Comparison of ENCODE assay signal across 21 mouse cellular contexts in genomic region chr9:77954981-77955380, GRCm38 (mm10). TPM values are rescaled to one million over a fixed set of nuclear protein-coding genes. Genes with fewer than 3 reads are reported as not detected.
A peak's percentile ranks its signal among the peaks of the same experiment; 100 is the strongest.
DNase-seq lines count a peak whose midpoint lies in the region; ATAC-seq and TF ChIP-seq lines count a peak whose summit lies in the region.
"Had no signal": no experiment of that assay in that cellular context is flagged by ENCODE, and none has a peak within 500 bp of the region (broad histone marks: within the 10 kb centered on the region; RNA-seq: fewer than 3 reads in every experiment).

No protein-coding gene starts in this region.

- ATAC-seq in heart, embryonic 12.5 days (ENCODE audit: insufficient number of reproducible peaks, low FRiP score) = no peak
- ATAC-seq in lung, embryonic 14.5 days (ENCODE audit: insufficient read depth) = no peak
- ATAC-seq: forebrain, embryonic 14.5 days; hindbrain, postnatal 0 days; intestine, postnatal 0 days had no signal

- H3K27ac ChIP-seq in heart, embryonic 12.5 days (ENCODE audit: poor library complexity, severe bottlenecking) = no peak overlapping the region
- H3K27ac ChIP-seq in lung, embryonic 14.5 days (ENCODE audit: low read depth) = 0 out of 2 replicates have a peak overlapping the region, but pooled peaks have one; percentile 12
- H3K27ac ChIP-seq: embryonic facial prominence, embryonic 12.5 days; heart, embryonic 15.5 days; hindbrain, embryonic 10.5 days; hindbrain, postnatal 0 days; left cerebral cortex, adult 2 months; liver, embryonic 13.5 days had no signal

- no peak for TF ChIP-seq CTCF in lung, embryonic 14.5 days (IDR thresholded peaks at IDR 0.05; ENCODE audit: low read depth)

- H3K4me2 ChIP-seq in heart, embryonic 12.5 days = no peak overlapping the region
- no peak overlapping the region for H3K4me2 ChIP-seq in lung, embryonic 14.5 days
- H3K4me2 ChIP-seq: embryonic facial prominence, embryonic 12.5 days; heart, embryonic 15.5 days; liver, embryonic 13.5 days had no signal

- H3K4me3 ChIP-seq in heart, embryonic 12.5 days = no peak overlapping the region
- H3K4me3 ChIP-seq in lung, embryonic 14.5 days (ENCODE audit: low read depth, low read length) = no peak overlapping the region
- H3K4me3 ChIP-seq: embryonic facial prominence, embryonic 12.5 days; heart, embryonic 15.5 days; hindbrain, embryonic 10.5 days; left cerebral cortex, adult 2 months; liver, embryonic 13.5 days had no signal

- peaks cover 22% of the 10 kb centered on the region; the same call in 1 of the 2 replicates for H3K36me3 ChIP-seq in heart, embryonic 12.5 days
- peaks cover 14% of the 10 kb centered on the region; the same call in 1 of the 2 replicates for H3K36me3 ChIP-seq in lung, embryonic 14.5 days (ENCODE audit: insufficient read depth)

- H3K9ac ChIP-seq in heart, embryonic 12.5 days = 0 out of 2 replicates have a peak overlapping the region, but pooled peaks have one; percentile 6
- H3K9ac ChIP-seq in lung, embryonic 14.5 days = no peak overlapping the region
- H3K9ac ChIP-seq: embryonic facial prominence, embryonic 12.5 days; heart, embryonic 15.5 days; liver, embryonic 13.5 days had no signal

- 79% methylated on average over 3 of the region's 3 CpGs for WGBS in heart, embryonic 12.5 days
- WGBS in lung, embryonic 14.5 days = 74% methylated on average over 3 of the region's 3 CpGs

- DNase-seq in adrenal gland, postnatal 10 days = peak; percentile 46
- DNase-seq in adrenal gland, postnatal 4 days (ENCODE audit: low spot score in 2 of 2) = no peak
- DNase-seq in heart, postnatal 25 days (ENCODE audit: low spot score) = no peak
- DNase-seq in lung, embryonic 14.5 days = no peak
- no peak for DNase-seq in lung, postnatal 25 days (ENCODE audit: low spot score)
- peak; percentile 64 for DNase-seq in R1 (ENCODE audit: low read depth, low spot score)
- no peak for DNase-seq in right cerebral cortex, postnatal 14 days
- DNase-seq: cerebellum, adult 9-11 months; kidney, postnatal 14 days; left cerebral cortex, postnatal 4 days; liver, embryonic 13.5 days; right cerebral cortex, postnatal 25 days; thymus, adult 2 months had no signal

- peaks cover 43% of the 10 kb centered on the region for H3K4me1 ChIP-seq in heart, embryonic 12.5 days (replicated peaks)
- 0 out of 2 replicates have a peak, but pooled peaks cover under 1% of the 10 kb centered on the region for H3K4me1 ChIP-seq in lung, embryonic 14.5 days (ENCODE audit: insufficient read depth)

- no peaks in the 10 kb centered on the region for H3K27me3 ChIP-seq in heart, embryonic 12.5 days (replicated peaks)
- no peaks in the 10 kb centered on the region for H3K27me3 ChIP-seq in lung, embryonic 14.5 days (ENCODE audit: insufficient read depth, low read length)
- H3K27me3 ChIP-seq: embryonic facial prominence, embryonic 12.5 days; heart, embryonic 15.5 days; liver, embryonic 13.5 days had no signal

- no peaks in the 10 kb centered on the region for H3K9me3 ChIP-seq in heart, embryonic 12.5 days (replicated peaks)
- no peaks in the 10 kb centered on the region for H3K9me3 ChIP-seq in lung, embryonic 14.5 days (ENCODE audit: low read depth, low read length)
- H3K9me3 ChIP-seq: embryonic facial prominence, embryonic 12.5 days; heart, embryonic 15.5 days; hindbrain, embryonic 10.5 days; liver, embryonic 13.5 days had no signal

- intact Hi-C loops in heart, postnatal 25 days (cut with DNase I) = no loop called here

RNA-seq across cellular contexts. Expression of gene Elovl5, which starts 37.8 kb away (rescaled TPM):
- 100 to 1,000 TPM; 189 to 306 TPM for total RNA-seq in adrenal gland, postnatal 10 days (2021)
- 100 to 1,000 TPM; 226 to 250 TPM for total RNA-seq in adrenal gland, postnatal 4 days (2021)
- polyA plus RNA-seq in heart, embryonic 12.5 days (2016; fragmentation: Nextera tagmentation; extraction: Ambion mirVana) = 84.9 and 86.5 TPM in 2 replicates
- 10 to 100 TPM; 31.4 to 37.8 TPM for total RNA-seq in heart, postnatal 25 days (2021)
- polyA plus RNA-seq in lung, embryonic 14.5 days (2014; fragmentation: Nextera tagmentation; extraction: Ambion mirVana) = 76.7 and 87.7 TPM in 2 replicates

Comparison
In these comparisons a context has a peak if more than half of its experiments do, and no peak if none do; other contexts are left out.
1. DNase-seq: peak in adrenal gland, postnatal 10 days (single experiment) and R1 (single experiment); none in adrenal gland, postnatal 4 days (0 of 2), heart, postnatal 25 days (single experiment), lung, embryonic 14.5 days (single experiment), lung, postnatal 25 days (single experiment) and right cerebral cortex, postnatal 14 days (single experiment).
2. RNA of gene Elovl5, which starts 37.8 kb away (total RNA-seq): 189 to 306 TPM in adrenal gland, postnatal 10 days and 226 to 250 TPM in adrenal gland, postnatal 4 days; 31.4 to 37.8 TPM in heart, postnatal 25 days; every median in the first group is over 4 times any median in the second.